Mouse (Mus musculus): ENCODE data around the gene Ttc23.

Gene Ttc23

GRCm38 (mm10) chr7:67803015-67803856 lies 156.0 kb downstream of the Ttc23 start:
- DNase-seq (ENCODE audit: low spot score), result peak; percentile 89

GRCm38 (mm10) chr7:67803857-67804215 lies 156.6 kb downstream of the Ttc23 start:
- DNase-seq (ENCODE audit: low spot score), result no peak
